Mouse (Mus musculus): ENCODE measurements at regions not wholly inside any gene's neighbourhood (a gene's known extent, or its start where the extent isn't known, plus 50 kb on each side); places are given as distances from the start of the nearest gene placed in this dataset.

- no peak for DNase-seq
Measured at GRCm38 (mm10) chr13:38751876-38752275, 93.0 kb upstream of the Eef1e1 start.

- DNase-seq = no peak
Measured at GRCm38 (mm10) chr13:38740066-38740465, 81.2 kb upstream of the Eef1e1 start.

- no peak for DNase-seq
Measured at GRCm38 (mm10) chr13:38736361-38737035, 77.6 kb upstream of the Eef1e1 start.

- DNase-seq = no peak
Measured at GRCm38 (mm10) chr13:38735294-38735693, 76.4 kb upstream of the Eef1e1 start.

- no peak for DNase-seq
Measured at GRCm38 (mm10) chr13:38733246-38733645, 74.4 kb upstream of the Eef1e1 start.

GRCm38 (mm10) chr13:38725452-38725851 lies 66.6 kb upstream of the Eef1e1 start:
- DNase-seq = no peak

GRCm38 (mm10) chr13:38721166-38721565 lies 62.3 kb upstream of the Eef1e1 start:
- no peak for DNase-seq

GRCm38 (mm10) chr13:38714838-38715237 lies 56.0 kb upstream of the Eef1e1 start:
- no peak for DNase-seq

Data from cerebellum, postnatal 10 days (tissue).